Mouse (Mus musculus) cortical plate, adult 2 months (tissue): ENCODE results near the gene Mrpl24. TPM values are rescaled to one million over a fixed set of nuclear protein-coding genes. Genes with fewer than 3 reads are reported as not detected.
A peak's percentile ranks its signal among the peaks of the same experiment; 100 is the strongest.
"Not testable (repeated sequence)": the region's sequence is repeated elsewhere in the genome, so short reads cannot be mapped to it uniquely, and the experiment has no call there.

Experiments used
- H3K27ac ChIP-seq: fragments of 200-500 bp; 2 replicates; pipeline ENCODE4 v1.5.1; 2012; ENCODE audit warnings: low read length, control low read depth, inconsistent platforms; ENCODE audit not compliant: insufficient read depth
- H3K4me1 ChIP-seq: fragments of 200-500 bp; 2 replicates; pipeline ENCODE4 v1.6.1; 2011; ENCODE audit warnings: low read length; ENCODE audit not compliant: control insufficient read depth, insufficient read depth
- H3K4me3 ChIP-seq: fragments of 200-500 bp; 2 replicates; pipeline ENCODE4 v1.5.1; 2011; ENCODE audit warnings: mild to moderate bottlenecking, low read length, control low read depth; ENCODE audit not compliant: insufficient read depth
- CTCF ChIP-seq: fragments of 200-500 bp; IDR thresholded peaks from 2 replicates; pipeline ENCODE4 v1.5.1; 2011; ENCODE audit warnings: mild to moderate bottlenecking, control low read depth, low read length; ENCODE audit not compliant: insufficient read depth; ENCODE audit errors: extremely low read depth
- POLR2A ChIP-seq: fragments of 200-500 bp; IDR thresholded peaks from 2 replicates; pipeline ENCODE4 v1.6.1; 2011; ENCODE audit warnings: mild to moderate bottlenecking, low read length, control low read depth; ENCODE audit not compliant: insufficient read depth; ENCODE audit errors: extremely low read depth
- polyA plus RNA-seq: library from polyadenylated mRNA; depleted of rRNA; stranded (reverse); fragments of >200 nt; gene quantifications from 2 replicates; pipeline ENCODE4 v1.2.3, GENCODE M21; 2012

The Mrpl24 gene
- polyA plus RNA-seq, 1 experiment = 69.2 TPM

- no peaks in the 10 kb centered on the region for H3K4me1 ChIP-seq
- TF ChIP-seq CTCF (no peak), POLR2A (no peak)
- H3K4me3 ChIP-seq = no peak overlapping the region
- no peak overlapping the region for H3K27ac ChIP-seq
Measured at GRCm38 (mm10) chr3:87899266-87899665, 20.0 kb upstream of the Mrpl24 start.

DNA sequence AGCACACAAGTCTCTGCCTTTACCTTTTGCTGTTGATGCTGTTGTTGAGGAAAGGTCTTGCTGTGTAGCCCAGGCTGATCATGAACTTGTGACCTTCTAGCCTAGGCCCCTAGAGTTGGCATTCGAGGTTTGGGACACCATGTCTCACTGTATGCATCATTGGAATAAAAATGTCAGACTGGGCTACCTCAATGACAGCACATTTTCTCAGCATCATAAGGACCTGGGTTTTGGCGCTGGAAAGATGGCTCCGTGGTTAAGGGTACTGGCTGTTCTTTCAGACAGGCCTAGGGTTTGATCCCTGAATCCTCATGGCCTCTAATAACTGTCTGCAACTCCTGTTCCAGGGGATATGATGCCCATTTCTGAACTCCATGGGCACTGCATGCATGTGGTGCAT is 19.5 kb upstream of the Mrpl24 start:
- no peaks in the 10 kb centered on the region for H3K4me1 ChIP-seq
- TF ChIP-seq CTCF (no peak), POLR2A (no peak)
- no peak overlapping the region for H3K4me3 ChIP-seq
- H3K27ac ChIP-seq = no peak overlapping the region

DNA sequence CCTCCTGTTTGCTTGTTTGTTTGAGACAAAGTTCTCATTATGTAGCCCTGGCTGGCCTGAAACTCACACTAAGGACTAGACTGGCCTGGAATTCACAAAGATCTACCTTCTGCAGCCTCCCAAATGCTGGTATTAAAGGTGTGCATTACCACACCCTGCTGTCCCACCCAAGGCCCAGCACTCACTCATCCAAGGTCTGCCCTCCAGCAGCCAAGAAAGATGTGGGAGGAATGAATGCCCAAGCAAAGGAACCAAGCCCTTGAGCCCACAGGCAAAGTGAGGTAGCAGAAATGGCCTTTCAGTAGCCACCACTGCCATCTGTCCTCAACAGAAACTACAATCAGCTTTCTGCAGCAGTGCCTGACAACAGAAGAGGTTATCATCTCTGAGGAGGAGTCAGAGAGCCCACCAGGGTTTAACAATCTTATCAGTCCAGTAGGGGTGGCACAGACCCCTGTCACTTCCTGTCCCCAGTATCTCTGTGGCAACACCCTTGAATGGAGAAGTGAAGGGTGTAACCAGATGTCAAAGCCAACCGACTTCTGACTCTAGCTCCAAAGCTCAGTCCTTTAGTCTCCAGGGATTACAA is 18.2 kb upstream of the Mrpl24 start:
- Histone ChIP-seq H3K4me3 (no peak overlapping the region), H3K4me1 (no peaks in the 10 kb centered on the region), H3K27ac (no peak overlapping the region)
- TF ChIP-seq POLR2A = no peak
- no peak for TF ChIP-seq CTCF

GRCm38 (mm10) chr3:87901959-87902358 is 17.3 kb upstream of the Mrpl24 start:
- not testable (repeated sequence) for H3K27ac ChIP-seq, H3K4me1 ChIP-seq, H3K4me3 ChIP-seq

DNA sequence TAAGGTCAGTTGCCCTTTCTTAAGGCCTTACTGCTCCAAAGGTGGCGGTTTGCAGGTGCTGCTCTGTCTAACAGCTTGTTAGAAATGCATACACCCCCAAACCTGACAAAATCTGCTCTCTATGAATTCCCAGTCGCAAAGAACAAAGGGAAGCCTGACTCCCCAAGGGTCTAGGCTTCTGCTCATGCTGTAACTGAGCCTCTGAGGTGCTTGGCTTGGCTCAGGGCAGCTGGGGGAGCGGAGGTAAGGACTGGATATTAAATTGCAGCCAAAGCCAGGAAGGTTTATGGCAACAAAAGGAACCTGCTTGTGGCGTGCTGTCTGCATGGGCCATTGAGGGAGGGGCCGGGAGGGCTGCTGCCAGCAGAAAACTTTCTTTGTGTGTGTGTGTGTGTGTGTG is 15.5 kb upstream of the Mrpl24 start:
- no peak for TF ChIP-seq POLR2A
- TF ChIP-seq CTCF = no peak
- Histone ChIP-seq H3K4me1 (peaks cover 4% of the 10 kb centered on the region; the same call in 1 of the 2 replicates), H3K27ac (no peak overlapping the region), H3K4me3 (no peak overlapping the region)

DNA sequence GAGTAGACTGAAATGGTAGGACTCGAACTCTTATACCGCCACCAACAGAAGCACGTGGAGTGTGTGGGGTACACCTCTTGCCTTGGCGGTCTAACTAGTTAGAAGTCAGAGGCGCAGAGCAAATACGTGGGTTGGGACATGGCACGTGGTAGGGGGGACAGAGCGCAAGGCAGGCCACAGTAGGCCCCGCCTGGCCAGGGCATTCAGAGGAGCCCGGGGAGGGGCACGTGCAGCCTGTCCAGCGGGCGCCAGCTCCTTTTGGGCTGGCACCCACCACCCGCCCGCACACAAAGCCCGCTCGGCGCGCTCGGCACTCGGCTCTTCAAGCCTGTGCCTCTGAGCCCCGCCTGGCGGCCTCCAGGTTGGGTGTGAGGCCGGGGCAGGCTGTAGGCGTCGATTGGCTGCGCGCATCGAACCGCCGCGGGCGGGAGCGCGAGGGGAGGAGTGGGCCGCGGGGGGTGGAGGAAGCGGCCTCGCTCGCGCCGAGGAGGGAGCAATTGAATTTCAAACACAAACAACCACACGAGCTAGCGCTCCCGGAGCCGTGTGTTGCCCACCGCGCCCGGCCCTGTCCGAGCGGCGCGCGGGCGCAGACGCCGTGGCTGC is 13.3 kb upstream of the Mrpl24 start, which contains the start of gene Hdgf:
Gene Hdgf, plus strand, starts transcription at position 442 of the 606 bp plus-strand sequence.
- TF ChIP-seq POLR2A (peak; percentile 42; the same call in 1 of the 2 replicates), CTCF (no peak)
- Histone ChIP-seq H3K27ac (peak within 1 kb of the TSS; percentile 99), H3K4me3 (peak within 1 kb of the TSS; percentile 88), H3K4me1 (peaks cover 10% of the 10 kb centered on the region; the same call in 1 of the 2 replicates)

GRCm38 (mm10) chr3:87906601-87906980 is 12.7 kb upstream of the Mrpl24 start:
- H3K4me3 ChIP-seq = peak overlapping the region; percentile 88
- peaks cover 10% of the 10 kb centered on the region; the same call in 1 of the 2 replicates for H3K4me1 ChIP-seq
- H3K27ac ChIP-seq = peak overlapping the region; percentile 99
- TF ChIP-seq CTCF = no peak
- TF ChIP-seq POLR2A = no peak

- Histone ChIP-seq H3K27ac (peak overlapping the region; percentile 99), H3K4me1 (peaks cover 10% of the 10 kb centered on the region; the same call in 1 of the 2 replicates), H3K4me3 (peak overlapping the region; percentile 88)
- TF ChIP-seq POLR2A = peak; percentile 51; the same call in 1 of the 2 replicates
- no peak for TF ChIP-seq CTCF
Measured at GRCm38 (mm10) chr3:87906981-87907857, 12.1 kb upstream of the Mrpl24 start.

DNA sequence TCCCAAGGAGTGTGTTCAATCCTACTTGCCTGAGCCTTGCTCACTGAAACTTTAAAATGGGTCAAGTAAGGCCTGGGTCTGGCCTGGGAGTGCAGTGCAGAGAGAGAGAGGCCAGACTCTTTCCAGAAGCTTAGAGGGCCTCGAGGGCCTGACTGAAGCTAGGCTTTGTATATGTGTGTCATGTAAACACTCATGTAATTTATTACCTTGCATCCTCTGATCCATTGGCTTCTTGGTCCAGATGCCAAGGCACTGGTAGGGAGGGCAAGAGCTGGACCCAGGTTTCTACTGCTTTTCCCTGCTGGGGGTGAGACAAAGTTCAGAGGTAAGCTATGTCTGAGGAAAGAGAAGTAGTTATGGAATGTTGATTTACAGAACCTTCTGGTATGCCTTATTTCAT is 11.4 kb upstream of the Mrpl24 start:
- Histone ChIP-seq H3K4me1 (peaks cover 10% of the 10 kb centered on the region; the same call in 1 of the 2 replicates), H3K4me3 (peak overlapping the region; percentile 88), H3K27ac (no peak overlapping the region)
- TF ChIP-seq POLR2A (no peak), CTCF (no peak)
